Mouse (Mus musculus) hindbrain, embryonic 15.5 days (tissue): ENCODE measurements at regions not wholly inside any gene's neighbourhood (a gene's known extent, or its start where the extent isn't known, plus 50 kb on each side); places are given as distances from the start of the nearest gene placed in this dataset.

Experiments
- ATAC-seq: fragments of 200-750 bp; cut with Nextera tagmentation; 2 replicates; pipeline ENCODE4 v1.8.0; 2017; ENCODE audit warnings: low read depth, moderate number of reproducible peaks, moderate TSS enrichment; ENCODE audit not compliant: low FRiP score
- H3K27ac ChIP-seq: fragments of 300-500 bp; sonication (generic); replicated peaks from 2 replicates; pipeline ENCODE4 v1.5.1; 2015; ENCODE audit warnings: mild to moderate bottlenecking, inconsistent platforms
- H3K27me3 ChIP-seq: fragments of 300-500 bp; sonication (generic); 2 replicates; pipeline ENCODE4 v1.6.1; 2015; ENCODE audit warnings: control low read depth, inconsistent platforms
- H3K36me3 ChIP-seq: fragments of 300-500 bp; sonication (generic); 2 replicates; pipeline ENCODE4 v1.6.1; 2015; ENCODE audit warnings: control low read depth, inconsistent platforms
- H3K4me1 ChIP-seq: fragments of 300-500 bp; sonication (generic); replicated peaks from 2 replicates; pipeline ENCODE4 v1.6.1; 2015; ENCODE audit warnings: control low read depth, inconsistent platforms
- H3K4me2 ChIP-seq: fragments of 300-500 bp; sonication (generic); 2 replicates; pipeline ENCODE4 v1.6.1; 2015; ENCODE audit warnings: moderate library complexity, mild to moderate bottlenecking, inconsistent platforms
- H3K4me3 ChIP-seq: fragments of 300-500 bp; sonication (generic); 2 replicates; pipeline ENCODE4 v1.5.1; 2015; ENCODE audit warnings: mild to moderate bottlenecking, inconsistent platforms
- H3K9ac ChIP-seq: fragments of 300-500 bp; sonication (generic); 2 replicates; pipeline ENCODE4 v1.6.1; 2015; ENCODE audit warnings: inconsistent platforms
- H3K9me3 ChIP-seq: fragments of 300-500 bp; sonication (generic); 2 replicates; pipeline ENCODE4 v1.6.1; 2016; ENCODE audit warnings: control low read depth, inconsistent platforms
- WGBS: fragments of 180-500 bp; shearing (Covaris S2); methylation state at CpG from one replicate; pipeline ENCODE4 v1.1.7; 2015; 5-methylcytosine and 5-hydroxymethylcytosine counted together

DNA sequence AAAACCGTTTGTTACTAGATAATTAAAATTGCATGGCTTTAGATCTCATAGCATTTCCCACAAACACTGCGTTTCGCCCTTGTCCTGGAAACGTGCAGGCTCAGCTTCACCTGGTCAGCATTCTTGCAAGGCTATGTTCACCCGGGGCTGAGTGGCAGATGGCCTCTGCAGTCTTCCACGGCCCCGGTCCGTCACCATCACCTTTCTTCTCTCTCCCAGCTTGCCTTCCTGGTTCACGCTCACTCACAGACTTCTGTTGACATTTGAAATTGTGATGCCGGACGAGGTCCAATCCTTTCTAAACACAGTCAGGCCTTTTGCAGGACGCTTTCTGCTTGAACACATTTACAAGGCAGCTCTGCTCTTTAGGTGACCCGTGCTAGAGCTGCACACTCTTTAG is 219.3 kb upstream of the Cwc22 start:
- Histone ChIP-seq H3K36me3 (no peaks in the 10 kb centered on the region), H3K27ac (no peak overlapping the region), H3K4me3 (no peak overlapping the region), H3K4me2 (no peak overlapping the region), H3K9me3 (no peaks in the 10 kb centered on the region), H3K27me3 (no peaks in the 10 kb centered on the region), H3K9ac (no peak overlapping the region), H3K4me1 (no peaks in the 10 kb centered on the region)
- WGBS, result 80% methylated on average over 13 of the region's 13 CpGs
- no peak for ATAC-seq

DNA sequence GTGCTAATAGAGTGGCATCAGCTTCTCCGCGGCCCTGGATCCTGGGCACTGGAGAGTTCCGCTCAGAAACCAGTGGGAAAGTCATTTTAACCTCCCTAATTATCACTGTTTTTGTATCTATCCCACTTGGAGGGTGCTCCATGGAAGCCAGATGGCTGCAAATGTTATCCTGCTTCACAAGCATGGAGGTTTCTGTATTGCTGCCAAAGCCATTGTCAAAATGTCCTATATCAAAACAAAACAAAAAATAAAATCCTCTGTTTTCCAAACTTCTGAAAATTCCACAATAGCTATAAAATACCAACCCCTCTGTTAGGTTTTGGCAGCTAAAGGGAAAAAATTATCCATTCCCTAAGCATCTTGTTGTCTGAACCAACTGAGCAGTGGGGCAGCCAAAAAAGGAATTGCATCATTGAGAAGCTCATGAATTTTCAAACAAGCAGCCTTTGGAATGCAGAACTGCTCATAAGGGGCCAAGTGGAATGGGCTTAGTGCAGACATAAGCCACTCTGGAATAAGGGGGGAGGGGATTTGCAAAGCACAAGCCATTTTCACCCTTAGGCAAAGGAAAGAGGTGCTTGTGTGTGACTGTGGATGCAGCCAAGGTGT is 213.8 kb upstream of the Cwc22 start:
- Histone ChIP-seq H3K27me3 (no peaks in the 10 kb centered on the region), H3K4me2 (no peak overlapping the region), H3K27ac (peak overlapping the region; percentile 31), H3K9me3 (no peaks in the 10 kb centered on the region), H3K4me1 (0 out of 2 replicates have a peak, but pooled peaks cover 2% of the 10 kb centered on the region), H3K36me3 (no peaks in the 10 kb centered on the region), H3K4me3 (no peak overlapping the region), H3K9ac (no peak overlapping the region)
- 47% methylated on average over 3 of the region's 3 CpGs for WGBS
- ATAC-seq, result peak; percentile 85

GRCm38 (mm10) chr2:78110335-78110734 is 164.2 kb upstream of the Cwc22 start:
- Histone ChIP-seq H3K9me3 (no peaks in the 10 kb centered on the region), H3K9ac (no peak overlapping the region), H3K4me1 (no peaks in the 10 kb centered on the region), H3K4me2 (no peak overlapping the region), H3K27ac (no peak overlapping the region), H3K36me3 (no peaks in the 10 kb centered on the region), H3K27me3 (no peaks in the 10 kb centered on the region), H3K4me3 (no peak overlapping the region)
- 76% methylated on average over 3 of the region's 3 CpGs for whole genome bisulfite sequencing
- ATAC-seq, result no peak

- Histone ChIP-seq H3K4me1 (no peaks in the 10 kb centered on the region), H3K4me3 (no peak overlapping the region), H3K27ac (no peak overlapping the region), H3K4me2 (no peak overlapping the region), H3K9me3 (no peaks in the 10 kb centered on the region), H3K36me3 (no peaks in the 10 kb centered on the region), H3K9ac (no peak overlapping the region), H3K27me3 (no peaks in the 10 kb centered on the region)
- no peak for ATAC-seq
- 94% methylated on average over 2 of the region's 2 CpGs for WGBS
Observed at GRCm38 (mm10) chr2:78095536-78095935, 149.4 kb upstream of the Cwc22 start.

- no peak overlapping the region for H3K27ac ChIP-seq
- no peaks in the 10 kb centered on the region for H3K36me3 ChIP-seq
- H3K27me3 ChIP-seq, result no peaks in the 10 kb centered on the region
- H3K4me2 ChIP-seq, result no peak overlapping the region
- H3K9me3 ChIP-seq, result no peaks in the 10 kb centered on the region
- no peak overlapping the region for H3K4me3 ChIP-seq
- H3K9ac ChIP-seq, result no peak overlapping the region
- no peaks in the 10 kb centered on the region for H3K4me1 ChIP-seq
- no peak for ATAC-seq
Observed at GRCm38 (mm10) chr2:78094921-78095320, 148.7 kb upstream of the Cwc22 start.

DNA sequence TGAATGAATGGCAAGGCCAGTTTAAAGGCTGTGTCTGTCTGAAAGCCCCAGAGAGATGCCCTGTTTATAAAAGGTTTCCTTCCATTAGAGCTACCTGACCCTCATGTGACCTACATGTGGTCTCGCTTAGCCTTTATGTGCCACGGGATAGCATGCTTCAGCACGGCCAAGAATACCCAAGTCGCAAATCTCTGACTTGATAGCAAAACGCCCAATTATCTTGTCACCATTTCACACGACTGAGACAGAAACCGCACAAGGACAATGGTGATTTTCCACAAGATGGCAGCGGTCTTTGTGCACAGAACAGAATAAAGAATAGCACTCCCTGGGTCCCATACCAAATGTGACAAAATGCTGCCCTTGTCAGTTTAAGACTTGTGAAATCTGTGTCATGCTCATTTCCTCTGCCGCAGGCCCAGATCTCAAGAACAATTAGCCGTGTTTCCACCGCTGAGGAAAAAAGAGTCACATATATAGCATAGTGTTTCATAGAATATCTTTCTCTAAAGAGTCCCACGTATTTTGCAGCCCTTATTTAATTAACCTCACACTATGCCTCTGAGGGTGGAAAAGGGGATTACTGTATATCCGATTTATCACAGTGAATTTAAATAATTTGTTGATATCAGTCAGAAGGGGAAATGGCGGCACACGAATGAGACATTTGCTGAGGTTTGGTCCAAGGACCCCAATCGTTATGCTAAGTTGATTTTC is 118.3 kb upstream of the Cwc22 start:
- H3K9ac ChIP-seq, result no peak overlapping the region
- no peaks in the 10 kb centered on the region for H3K9me3 ChIP-seq
- 24% methylated on average over 16 of the region's 16 CpGs for WGBS
- H3K4me3 ChIP-seq, result no peak overlapping the region
- H3K4me2 ChIP-seq, result no peak overlapping the region
- no peak overlapping the region for H3K27ac ChIP-seq
- H3K36me3 ChIP-seq, result no peaks in the 10 kb centered on the region
- no peak for ATAC-seq
- H3K27me3 ChIP-seq, result no peaks in the 10 kb centered on the region
- 0 out of 2 replicates have a peak, but pooled peaks cover 5% of the 10 kb centered on the region for H3K4me1 ChIP-seq

- no peak for ATAC-seq
- 79% methylated on average over 10 of the region's 10 CpGs for WGBS
- H3K9me3 ChIP-seq, result no peaks in the 10 kb centered on the region
Observed at GRCm38 (mm10) chr2:78059801-78060416, 113.7 kb upstream of the Cwc22 start.

DNA sequence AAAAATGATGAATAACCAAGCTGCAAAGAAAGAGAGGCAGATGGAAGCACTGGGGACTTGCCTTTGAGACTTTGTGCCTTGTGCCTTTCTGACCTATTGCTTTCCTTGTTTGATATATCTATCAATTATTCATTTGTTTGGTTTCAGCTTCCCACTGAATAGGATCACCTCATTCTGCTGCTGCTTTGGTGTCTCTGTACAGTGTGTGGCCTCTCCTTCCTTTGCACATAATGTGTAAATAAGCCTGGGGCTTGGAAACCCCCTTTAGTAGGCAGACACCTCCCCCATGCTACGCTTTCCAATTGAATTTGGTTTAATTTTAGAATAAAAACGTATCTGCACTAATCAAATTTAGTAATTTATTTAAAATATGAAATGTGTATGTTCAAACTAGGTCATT is 112.8 kb upstream of the Cwc22 start:
- WGBS, result 71% methylated on average over 2 of the region's 2 CpGs
- Histone ChIP-seq H3K36me3 (no peaks in the 10 kb centered on the region), H3K27ac (no peak overlapping the region), H3K4me1 (no peaks in the 10 kb centered on the region), H3K4me2 (no peak overlapping the region), H3K9me3 (no peaks in the 10 kb centered on the region), H3K9ac (no peak overlapping the region), H3K4me3 (no peak overlapping the region), H3K27me3 (no peaks in the 10 kb centered on the region)
- no peak for ATAC-seq

More at GRCm38 (mm10) chr2:78059801-78060416, 113.7 kb upstream of the Cwc22 start:
- H3K4me1 ChIP-seq, result 0 out of 2 replicates have a peak, but pooled peaks cover 5% of the 10 kb centered on the region
- H3K27me3 ChIP-seq, result no peaks in the 10 kb centered on the region
- no peaks in the 10 kb centered on the region for H3K36me3 ChIP-seq
- no peak overlapping the region for H3K4me3 ChIP-seq
- no peak overlapping the region for H3K27ac ChIP-seq
- H3K9ac ChIP-seq, result no peak overlapping the region
- no peak overlapping the region for H3K4me2 ChIP-seq

DNA sequence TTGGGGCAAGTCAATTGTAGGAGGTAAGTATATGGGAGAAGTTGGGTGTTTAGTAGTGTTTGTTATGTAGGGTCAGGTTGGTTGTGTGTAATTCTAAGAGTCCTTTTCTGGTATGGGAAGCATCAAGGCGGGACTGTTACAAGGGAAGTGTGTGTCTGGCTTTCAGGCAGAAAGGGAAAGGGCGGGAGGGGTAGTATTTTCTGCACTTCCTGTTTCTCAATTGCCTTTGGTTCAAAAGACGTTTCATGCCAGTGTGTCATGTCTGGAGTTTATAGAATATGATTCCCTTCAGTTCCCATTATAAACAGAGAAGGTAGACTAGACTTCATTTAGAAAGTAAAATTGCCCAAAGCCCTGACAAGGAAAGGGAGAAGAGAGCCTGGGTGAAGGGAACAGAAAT is 107.7 kb upstream of the Cwc22 start:
- Histone ChIP-seq H3K9me3 (no peaks in the 10 kb centered on the region), H3K27ac (no peak overlapping the region), H3K36me3 (no peaks in the 10 kb centered on the region), H3K4me1 (peaks cover 7% of the 10 kb centered on the region), H3K4me3 (no peak overlapping the region), H3K4me2 (no peak overlapping the region), H3K27me3 (no peaks in the 10 kb centered on the region), H3K9ac (no peak overlapping the region)
- 72% methylated on average over 3 of the region's 3 CpGs for WGBS
- no peak for ATAC-seq

DNA sequence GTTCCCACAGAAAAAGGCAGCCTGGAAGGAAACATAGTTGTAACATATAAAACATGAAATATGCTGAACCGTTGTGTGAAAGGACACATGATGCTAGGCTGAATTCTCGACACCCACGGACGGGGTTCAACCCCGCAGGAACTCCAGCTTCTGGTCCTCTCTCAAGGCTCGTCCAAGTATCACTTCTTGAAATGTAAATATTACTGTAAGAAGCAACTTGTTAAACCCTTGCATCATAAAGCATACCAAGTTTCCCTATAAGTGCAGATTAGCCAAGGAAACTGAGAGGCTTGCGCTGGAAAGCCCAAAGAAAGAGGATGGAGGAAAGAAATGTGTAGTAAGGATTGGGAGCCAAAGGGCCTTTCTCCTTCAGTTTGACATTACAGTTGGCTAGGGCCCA is 104.4 kb upstream of the Cwc22 start:
- Histone ChIP-seq H3K4me1 (peaks cover 13% of the 10 kb centered on the region), H3K9ac (no peak overlapping the region), H3K9me3 (no peaks in the 10 kb centered on the region), H3K4me2 (no peak overlapping the region), H3K27ac (no peak overlapping the region), H3K36me3 (no peaks in the 10 kb centered on the region), H3K4me3 (no peak overlapping the region), H3K27me3 (no peaks in the 10 kb centered on the region)
- 97% methylated on average over 7 of the region's 7 CpGs for WGBS
- no peak for ATAC-seq

DNA sequence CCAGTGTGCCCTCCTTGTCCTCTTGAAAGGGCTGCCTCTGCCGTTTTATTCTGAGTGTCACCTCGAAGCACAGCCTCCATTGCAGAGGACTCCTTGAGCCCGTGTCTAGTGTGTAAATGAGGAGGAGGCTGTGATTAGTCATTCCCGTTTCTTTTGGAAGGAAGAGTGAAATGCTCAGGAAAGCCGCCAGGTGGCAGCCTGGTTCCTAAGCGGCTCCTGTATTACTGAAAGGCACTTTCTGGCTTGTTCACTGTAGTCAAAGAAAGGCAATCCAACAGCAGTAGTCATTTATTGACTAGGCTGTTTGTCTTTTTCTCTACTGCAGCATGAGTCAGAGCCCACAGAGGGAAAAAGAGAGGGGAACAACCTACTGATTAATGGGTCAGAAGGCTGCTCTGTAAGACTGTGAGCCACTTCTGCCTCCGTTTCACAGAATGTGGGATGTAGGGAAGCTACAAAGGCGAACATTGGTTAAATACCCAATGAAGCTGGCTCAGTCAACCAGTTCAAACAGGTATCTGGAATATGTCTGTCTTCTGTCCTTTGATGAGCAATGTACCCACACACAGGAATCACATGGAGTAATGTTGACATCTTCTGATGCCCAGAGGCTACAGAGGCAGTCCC is 103.2 kb upstream of the Cwc22 start:
- no peaks in the 10 kb centered on the region for H3K27me3 ChIP-seq
- peak; percentile 85 for ATAC-seq
- H3K4me1 ChIP-seq, result peaks cover 13% of the 10 kb centered on the region
- H3K9me3 ChIP-seq, result no peaks in the 10 kb centered on the region
- H3K4me3 ChIP-seq, result peak overlapping the region; percentile 22
- H3K36me3 ChIP-seq, result no peaks in the 10 kb centered on the region
- peak overlapping the region; percentile 7 for H3K9ac ChIP-seq
- 17% methylated on average over 8 of the region's 8 CpGs for WGBS
- peak overlapping the region; percentile 51 for H3K4me2 ChIP-seq
- H3K27ac ChIP-seq, result peak overlapping the region; percentile 47

GRCm38 (mm10) chr2:78048706-78049055 is 102.5 kb upstream of the Cwc22 start:
- Histone ChIP-seq H3K9me3 (no peaks in the 10 kb centered on the region), H3K36me3 (no peaks in the 10 kb centered on the region), H3K4me1 (peaks cover 13% of the 10 kb centered on the region), H3K4me3 (peak overlapping the region; percentile 22; the same call in 1 of the 2 replicates), H3K27me3 (no peaks in the 10 kb centered on the region), H3K4me2 (peak overlapping the region; percentile 51), H3K27ac (peak overlapping the region; percentile 47), H3K9ac (peak overlapping the region; percentile 7)
- peak; percentile 44 for ATAC-seq
- 47% methylated on average over 6 of the region's 6 CpGs for WGBS
